Mouse (Mus musculus): ENCODE data around the gene Mycs. TPM values are rescaled to one million over a fixed set of nuclear protein-coding genes. Genes with fewer than 3 reads are reported as not detected.

Gene Mycs
- total RNA-seq (2021): not detected

DNA sequence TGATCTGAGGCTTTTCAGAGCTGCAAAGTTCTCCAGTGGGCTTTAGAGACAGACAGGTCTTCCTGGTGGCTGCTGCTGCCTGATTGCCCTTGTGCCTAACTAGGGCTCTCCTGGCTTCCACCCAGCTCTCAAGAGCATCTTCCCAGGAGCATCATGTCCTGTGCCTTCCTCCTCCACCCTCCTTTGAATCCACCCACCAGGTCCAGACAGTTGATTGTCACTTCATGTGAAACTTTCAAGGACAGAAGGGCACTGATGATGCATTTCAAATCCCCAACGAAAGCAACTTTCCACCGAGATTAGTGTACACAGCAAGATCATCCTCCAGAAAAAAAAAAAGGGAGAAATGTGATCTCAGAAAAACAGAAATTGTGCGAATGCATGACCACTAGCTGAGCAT lies at the start of gene Mycs:
Mycs (minus strand) TSS at position 101 of the 400 bp plus-strand sequence.
- no peak for DNase-seq

GRCm38 (mm10) chrX:5468022-5468421 lies 1.0 kb downstream of the Mycs start:
- DNase-seq: no peak

Other genes starting within 250 kb of the Mycs start
- not detected for gene Btbd35f7, start 199.8 kb upstream of the Mycs start, total RNA-seq (2021)

All from heart, postnatal 4 days (tissue).